Mouse (Mus musculus) embryonic stem cell, embryonic (primary cell): Measurements from ENCODE around the gene Arl5c.

Source experiments
- CTCF ChIA-PET, 4 experiments: fragments of 300-600 bp in 2 of 4; fragments of 350-600 bp in 2 of 4; sonication (Branson Sonifier 250); formaldehyde crosslinking; loops; one replicate each; lab custom pipeline; 2022; ENCODE audit warnings: inconsistent platforms in 2 of 4; lab: Charles Lee
- POLR2A ChIA-PET, 4 experiments: fragments of 300-600 bp in 2 of 4; fragments of 350-600 bp in 2 of 4; sonication (Branson Sonifier 250); formaldehyde crosslinking; loops; one replicate each; lab custom pipeline; 2022; ENCODE audit warnings: antibody characterized with exemption in 4 of 4, inconsistent platforms in 1 of 4; lab: Charles Lee

Gene Arl5c

DNA sequence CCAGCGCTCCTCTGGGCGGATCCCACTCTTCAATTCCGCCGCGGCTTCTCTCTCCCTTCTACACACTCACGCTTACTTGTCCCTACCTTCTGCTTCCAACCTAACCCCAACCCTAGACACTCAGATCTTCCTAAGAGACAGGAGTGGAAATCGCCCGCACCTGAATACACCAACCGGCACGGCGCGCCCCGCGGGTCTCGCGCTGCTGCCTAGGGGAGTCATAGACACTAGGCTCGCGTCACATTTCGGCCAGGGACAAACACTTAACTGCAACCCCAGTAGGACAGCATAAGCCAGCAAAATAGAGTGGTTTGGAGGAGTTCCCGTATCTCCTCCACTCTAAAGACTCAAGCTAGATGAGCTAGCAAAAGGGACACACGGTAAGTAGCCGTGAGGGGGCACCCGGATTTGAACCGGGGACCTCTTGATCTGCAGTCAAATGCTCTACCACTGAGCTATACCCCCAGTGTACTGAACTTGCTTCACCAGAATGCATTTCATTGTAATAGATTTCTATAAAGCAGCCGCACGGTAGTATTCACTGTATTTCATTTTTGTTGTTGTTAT, 7.4 kb downstream of the Arl5c start:
- ChIA-PET POLR2A (interaction anchor here (0.6 to 4.2 kb wide), 61 partner anchors 11 to 286 kb away, joined by 3 to 31 read pairs (median 4); partner anchors contain the start of genes Fbxo47 (in 3 of the 4), Rpl19 (in 3 of the 4), Lasp1 (in 2 of the 4) and Cwc25 (in 1 of the 4)), CTCF (interaction anchor here (0.6 to 5.5 kb wide), 25 partner anchors 14 to 577 kb away, joined by 3 to 35 read pairs (median 4); partner anchors contain the start of genes Fbxo47 (in 1 of the 4) and Pcgf2 (in 1 of the 4))

DNA sequence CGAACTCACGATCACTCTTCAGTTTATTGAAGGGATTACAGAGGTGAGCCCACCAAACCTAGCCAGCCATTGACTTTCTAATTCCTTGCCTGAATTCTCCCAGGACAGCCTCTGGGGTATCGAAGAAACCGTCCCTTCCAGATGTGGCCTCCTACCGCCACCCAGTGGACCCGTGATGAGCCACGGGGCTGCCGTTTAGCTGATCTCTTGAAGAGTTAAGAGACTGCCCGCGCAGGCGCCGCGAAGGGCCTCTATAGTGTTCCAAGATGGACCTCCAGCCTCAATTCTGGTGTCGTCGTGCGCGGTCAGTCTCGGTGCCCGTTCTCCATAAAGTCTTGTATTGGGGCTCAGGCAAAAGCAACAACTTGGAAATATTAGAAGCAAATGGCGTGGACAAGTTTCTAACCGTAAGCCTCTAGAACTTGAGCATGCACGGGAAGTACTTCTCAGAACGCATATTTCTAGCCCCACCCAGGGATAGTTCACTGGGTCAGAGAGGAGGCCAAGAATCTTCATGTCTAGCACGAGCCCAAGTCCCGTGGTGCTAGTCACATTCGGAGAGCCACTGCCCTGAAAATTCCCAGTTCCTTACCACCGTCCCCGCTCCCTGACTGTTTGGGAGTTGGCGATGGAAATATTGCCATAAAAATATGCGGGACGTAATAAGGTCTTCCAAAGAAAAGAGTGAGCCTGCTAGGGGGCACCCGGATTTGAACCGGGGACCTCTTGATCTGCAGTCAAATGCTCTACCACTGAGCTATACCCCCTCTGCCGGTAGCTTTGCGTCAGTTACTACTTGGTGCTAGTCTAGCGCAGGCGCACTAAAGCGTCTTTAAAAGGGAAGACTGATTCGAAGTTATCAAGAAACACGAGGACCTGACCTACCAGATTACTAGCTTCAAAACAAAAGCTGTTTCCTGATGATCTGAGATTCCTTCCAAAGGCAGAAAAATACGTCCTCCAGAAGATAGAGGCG, 8.1 kb downstream of the Arl5c start:
- CTCF ChIA-PET = interaction anchor here (0.6 to 5.5 kb wide), 33 partner anchors 13 to 576 kb away, joined by 3 to 35 read pairs (median 5); partner anchors contain the start of genes Lasp1 (in 1 of the 4) and Pcgf2 (in 1 of the 4)

DNA sequence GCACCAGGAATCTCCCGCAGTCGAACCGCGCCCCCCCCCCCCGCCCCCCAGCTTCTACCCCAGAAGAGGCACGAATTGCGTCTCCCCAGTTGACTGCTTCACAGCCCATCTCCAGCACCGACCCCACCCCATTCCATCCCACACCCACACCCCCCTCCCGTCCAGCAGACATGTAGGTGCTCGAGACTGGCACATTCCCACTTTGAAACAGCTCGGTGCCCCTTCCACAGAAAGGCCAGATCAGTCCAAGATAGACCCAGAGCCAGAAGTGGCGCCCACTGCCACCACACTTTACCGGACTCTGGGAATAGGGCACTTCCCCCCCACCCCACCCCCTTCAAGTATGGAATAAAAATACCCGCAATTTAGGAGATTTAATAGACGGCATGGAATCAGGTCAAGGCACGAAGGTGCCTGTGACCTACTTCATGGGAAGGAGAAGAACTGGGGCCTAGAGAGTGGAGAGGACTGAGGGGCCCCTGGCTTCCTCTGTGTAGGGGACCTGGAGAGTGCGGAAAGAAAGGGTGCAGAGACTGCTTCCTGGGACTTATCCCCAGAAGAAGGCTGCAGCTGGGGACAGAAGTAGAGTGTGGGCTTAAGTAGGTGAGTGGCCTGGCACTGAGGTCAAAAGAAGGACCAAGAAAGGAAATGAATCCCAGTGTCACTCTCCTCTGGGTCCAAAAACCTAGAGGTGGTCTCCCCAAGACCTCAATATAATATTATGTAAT, 9.1 kb downstream of the Arl5c start:
- ChIA-PET CTCF (interaction anchor here (0.6 to 5.5 kb wide), 34 partner anchors 7 to 419 kb away, joined by 3 to 35 read pairs (median 5); partner anchors contain the start of gene Lasp1 (in 1 of the 4)), POLR2A (interaction anchor here in 3 of 4 experiments (0.6 to 4.2 kb wide), 60 partner anchors 8 to 946 kb away, joined by 3 to 31 read pairs (median 4); partner anchors contain the start of genes Fbxo47 (in 3 of the 3), Rpl19 (in 3 of the 3), Arl5c (in 2 of the 3) and Rpl23 (in 2 of the 3))

More for the DNA sequence above, 8.1 kb downstream of the Arl5c start:
- POLR2A ChIA-PET = interaction anchor here (0.5 to 4.2 kb wide), 70 partner anchors 10 to 285 kb away, joined by 3 to 31 read pairs (median 4); partner anchors contain the start of genes Fbxo47 (in 3 of the 4), Rpl19 (in 3 of the 4), Lasp1 (in 2 of the 4) and Cwc25 (in 1 of the 4)

DNA sequence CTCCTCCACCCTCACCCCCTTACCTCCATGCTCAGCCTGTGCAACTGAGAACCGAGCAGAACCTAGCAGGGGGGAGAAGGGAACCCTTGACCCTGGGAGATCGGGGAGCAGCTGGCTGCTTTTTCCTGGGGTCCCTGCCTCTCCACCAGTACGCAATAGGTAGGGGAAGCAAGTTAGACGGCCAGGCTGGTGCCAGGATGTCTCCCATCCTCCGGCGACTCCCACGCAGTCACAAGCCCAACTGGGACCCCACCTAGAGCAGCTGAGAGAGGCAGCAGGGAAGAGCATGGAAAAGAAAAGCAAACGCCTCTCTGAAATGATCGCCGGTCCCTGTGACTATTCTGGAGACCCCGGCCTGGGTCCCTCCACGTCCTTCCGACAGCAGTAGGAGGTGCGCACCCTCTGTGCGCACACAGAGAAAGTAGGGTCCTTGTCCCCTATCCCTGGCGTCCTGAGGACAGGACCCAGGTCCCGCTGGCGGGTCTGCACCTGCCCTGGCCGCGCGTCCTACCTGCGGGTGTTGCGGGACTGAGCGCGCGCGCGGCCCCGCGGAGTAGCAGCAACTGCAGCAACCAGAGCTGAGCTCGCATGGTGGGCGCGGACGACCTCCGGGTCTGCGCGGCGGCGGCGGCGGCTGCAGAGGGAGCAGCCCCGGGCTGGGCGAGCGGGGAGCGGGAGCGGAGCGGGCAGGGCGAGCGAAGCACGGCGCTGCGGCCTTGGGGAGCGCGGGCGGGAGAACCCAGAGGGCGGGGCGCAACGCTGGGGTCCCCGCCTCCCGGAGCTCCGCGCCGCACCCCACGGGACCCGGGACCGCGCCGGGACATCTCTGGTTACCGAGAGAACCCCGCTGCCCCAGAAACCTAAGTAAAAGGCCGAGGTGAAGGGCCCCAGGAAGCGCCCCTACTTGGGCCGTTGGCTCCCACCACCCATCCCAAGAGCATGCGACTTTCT, 10.0 kb downstream of the Arl5c start, which contains the start of gene Plxdc1:
Plxdc1 (minus strand) TSS at position 718 of the 951 bp plus-strand sequence.
- CTCF ChIA-PET = interaction anchor here (0.6 to 5.5 kb wide), 23 partner anchors 8 to 418 kb away, joined by 3 to 35 read pairs (median 5); no protein-coding TSS in a partner anchor
- POLR2A ChIA-PET = interaction anchor here in 3 of 4 experiments (0.6 to 4.2 kb wide), 42 partner anchors 9 to 945 kb away, joined by 3 to 31 read pairs (median 4); partner anchors contain the start of genes Arl5c (in 2 of the 3), Fbxo47 (in 2 of the 3), Rpl23 (in 2 of the 3) and Cacnb1 (in 1 of the 3)

DNA sequence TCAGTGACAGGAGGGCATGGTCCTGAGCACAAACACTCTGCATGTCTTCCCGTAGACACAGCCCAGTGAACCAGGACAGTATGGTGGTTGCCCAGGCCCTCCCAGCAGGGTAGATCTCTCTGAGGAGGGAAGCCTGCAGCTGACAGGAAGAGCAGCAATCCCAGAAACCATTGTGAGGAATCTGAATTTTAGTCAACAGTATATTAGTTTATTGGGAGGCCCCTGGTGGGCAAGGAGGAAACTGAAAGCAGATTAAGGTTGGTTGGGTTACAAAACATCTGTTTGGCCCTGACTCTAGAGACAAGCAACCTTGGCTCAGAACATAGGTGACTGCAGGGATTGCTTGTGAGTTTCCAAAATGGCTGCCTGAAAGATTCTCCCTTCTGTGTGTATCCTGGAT, 12.0 kb downstream of the Arl5c start:
- ChIA-PET CTCF (interaction anchor here in 2 of 4 experiments (0.6 to 5.5 kb wide), 3 partner anchors 47 to 873 kb away, joined by 3 to 35 read pairs (median 5); no protein-coding TSS in a partner anchor), POLR2A (interaction anchor here in 1 of 4 experiments (0.6 to 1.5 kb wide), 3 partner anchors 29 to 196 kb away, joined by 3 to 6 read pairs (median 5); no protein-coding TSS in a partner anchor)

DNA sequence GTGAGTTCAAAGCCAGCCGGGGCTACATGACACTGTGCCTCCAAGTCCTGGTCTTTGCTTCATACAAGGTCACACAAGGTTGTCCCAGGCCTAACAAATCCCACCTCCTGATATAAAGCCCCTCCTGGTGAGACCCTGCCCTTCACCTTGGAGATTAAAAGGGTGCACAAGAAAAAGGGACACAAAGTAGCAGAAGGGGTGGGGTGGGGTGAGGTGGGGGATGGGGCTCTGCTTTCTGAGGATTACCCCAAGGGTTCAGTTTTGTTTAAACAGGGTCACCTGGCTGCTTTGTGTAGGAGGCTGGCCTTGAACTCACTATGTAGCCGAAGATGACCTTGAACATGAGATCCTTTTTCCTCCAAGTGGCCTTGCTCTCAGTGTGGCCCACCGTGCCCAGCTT, 12.5 kb downstream of the Arl5c start:
- ChIA-PET CTCF (interaction anchor here in 2 of 4 experiments (0.6 to 4.0 kb wide), 3 partner anchors 11 to 874 kb away, joined by 3 to 17 read pairs (median 5); no protein-coding TSS in a partner anchor), POLR2A (interaction anchor here in 3 of 4 experiments (0.6 to 2.3 kb wide), 6 partner anchors 10 to 195 kb away, joined by 3 to 14 read pairs (median 4); no protein-coding TSS in a partner anchor)

DNA sequence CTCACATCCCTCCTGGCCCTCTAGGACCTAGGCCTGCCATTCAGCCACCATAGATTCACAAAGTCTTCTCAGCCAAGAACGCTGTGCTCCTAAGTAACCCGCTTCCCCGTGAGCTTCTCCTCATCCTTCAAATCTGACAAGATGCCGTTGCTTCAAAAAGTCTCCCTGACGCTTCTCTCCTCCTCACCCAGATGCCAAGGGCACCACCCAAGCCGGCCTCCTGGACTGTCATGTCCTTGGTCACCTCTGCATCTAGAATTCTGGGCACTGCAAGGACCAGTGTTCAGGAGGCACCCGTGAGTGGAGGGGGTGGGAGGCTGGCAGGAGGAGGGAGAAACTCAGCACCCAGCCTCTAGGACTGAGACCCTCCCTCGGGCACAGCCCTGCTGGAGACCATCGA, 13.3 kb downstream of the Arl5c start:
- CTCF ChIA-PET = interaction anchor here in 2 of 4 experiments (1.0 to 4.0 kb wide), 4 partner anchors 11 to 45 kb away, joined by 3 to 17 read pairs (median 9); no protein-coding TSS in a partner anchor
- POLR2A ChIA-PET = interaction anchor here in 3 of 4 experiments (0.9 to 3.1 kb wide), 10 partner anchors 10 to 201 kb away, joined by 3 to 14 read pairs (median 4); partner anchors contain the start of genes Arl5c (in 1 of the 3) and Rpl23 (in 1 of the 3)

DNA sequence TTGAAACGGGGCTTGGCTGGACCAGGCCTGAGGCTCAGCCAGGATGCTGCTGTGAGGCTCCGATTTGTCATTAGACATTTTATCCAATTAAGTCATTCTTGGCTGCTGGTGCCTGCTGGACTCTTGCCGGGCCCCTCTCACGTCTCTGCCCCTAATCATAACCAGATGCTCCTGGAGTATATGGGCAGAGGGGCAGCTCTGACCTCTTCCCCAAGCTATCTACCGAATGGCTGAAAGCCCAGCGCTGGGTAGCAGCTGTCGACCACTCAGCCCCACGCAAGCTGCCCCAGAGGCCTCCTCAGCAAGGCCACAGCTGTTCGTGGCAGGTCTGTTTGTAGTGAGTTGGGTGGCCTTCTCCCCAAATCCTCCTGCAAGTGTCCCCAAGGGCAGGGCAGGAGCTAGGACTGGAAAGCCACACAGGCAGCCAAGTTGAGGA, 15.4 kb downstream of the Arl5c start:
- CTCF ChIA-PET = interaction anchor here (0.5 to 4.0 kb wide), 13 partner anchors 8 to 284 kb away, joined by 3 to 17 read pairs (median 4); partner anchors contain the start of gene Fbxo47 (in 1 of the 4)
- POLR2A ChIA-PET = interaction anchor here in 3 of 4 experiments (0.8 to 4.7 kb wide), 21 partner anchors 8 to 282 kb away, joined by 3 to 17 read pairs (median 4); partner anchors contain the start of genes Fbxo47 (in 2 of the 3), Fbxl20 (in 1 of the 3) and Rpl23 (in 1 of the 3)

DNA sequence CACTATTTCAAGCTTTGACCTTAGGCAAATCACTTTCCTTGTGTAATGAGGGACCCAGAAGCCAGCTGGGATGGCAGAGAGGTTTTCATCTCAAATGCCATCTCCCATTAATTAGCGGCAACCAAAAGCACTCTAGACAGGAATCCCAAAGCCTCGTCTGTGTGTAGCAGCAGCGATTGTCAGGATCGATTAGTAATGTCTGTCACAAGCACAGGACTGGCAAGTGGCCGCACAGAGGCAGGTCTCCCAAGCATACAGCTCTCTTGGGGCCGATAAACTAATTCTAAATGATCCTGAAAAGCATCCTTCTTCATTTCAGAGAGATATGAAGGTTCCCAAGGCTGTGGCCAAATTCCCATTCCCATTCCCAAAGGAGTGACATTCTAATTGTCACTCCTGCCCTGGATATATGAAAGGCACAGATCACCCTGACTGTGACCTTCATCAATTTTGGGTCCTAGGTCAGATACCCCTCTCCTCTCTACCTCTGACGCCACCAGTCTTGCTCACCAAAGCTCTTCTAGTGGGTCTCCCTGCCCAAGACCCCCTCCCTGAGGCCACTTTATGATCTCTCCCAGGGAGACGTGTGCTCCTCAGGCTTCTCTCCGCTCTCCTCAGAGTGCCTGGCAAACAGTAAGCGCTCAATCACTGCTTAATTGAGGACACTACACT, 16.0 kb downstream of the Arl5c start:
- CTCF ChIA-PET = interaction anchor here (0.5 to 4.0 kb wide), 10 partner anchors 8 to 283 kb away, joined by 3 to 17 read pairs (median 4); partner anchors contain the start of gene Fbxo47 (in 1 of the 4)
- POLR2A ChIA-PET = interaction anchor here in 3 of 4 experiments (0.8 to 4.7 kb wide), 19 partner anchors 8 to 281 kb away, joined by 3 to 17 read pairs (median 4); partner anchors contain the start of genes Fbxo47 (in 2 of the 3), Fbxl20 (in 1 of the 3), Rpl19 (in 1 of the 3) and Rpl23 (in 1 of the 3)

DNA sequence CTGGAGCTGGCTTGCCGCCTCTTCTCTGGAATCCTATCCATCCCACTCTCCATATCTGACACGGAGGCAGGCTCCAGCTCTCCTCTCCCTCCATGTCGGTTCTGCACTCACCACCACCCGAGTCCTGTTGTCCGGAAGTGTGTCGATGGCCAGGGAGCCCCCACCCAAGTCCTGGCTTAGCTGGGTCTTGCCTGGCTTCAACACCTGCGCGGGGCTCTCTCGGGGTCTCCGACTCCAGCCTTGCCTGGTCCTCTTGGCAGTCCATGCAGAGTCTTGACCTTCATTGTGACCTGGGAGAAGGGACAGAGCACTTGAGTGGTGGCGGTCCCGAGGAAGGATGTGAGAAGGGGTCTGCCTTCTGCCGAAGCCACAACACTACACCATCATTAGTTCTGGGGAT, 17.6 kb downstream of the Arl5c start:
- POLR2A ChIA-PET = interaction anchor here in 3 of 4 experiments (0.7 to 4.7 kb wide), 15 partner anchors 10 to 529 kb away, joined by 3 to 17 read pairs (median 3); partner anchors contain the start of gene Fbxo47 (in 1 of the 3)
- CTCF ChIA-PET = interaction anchor here (0.5 to 2.3 kb wide), 7 partner anchors 8 to 79 kb away, joined by 3 to 9 read pairs (median 3); no protein-coding TSS in a partner anchor

DNA sequence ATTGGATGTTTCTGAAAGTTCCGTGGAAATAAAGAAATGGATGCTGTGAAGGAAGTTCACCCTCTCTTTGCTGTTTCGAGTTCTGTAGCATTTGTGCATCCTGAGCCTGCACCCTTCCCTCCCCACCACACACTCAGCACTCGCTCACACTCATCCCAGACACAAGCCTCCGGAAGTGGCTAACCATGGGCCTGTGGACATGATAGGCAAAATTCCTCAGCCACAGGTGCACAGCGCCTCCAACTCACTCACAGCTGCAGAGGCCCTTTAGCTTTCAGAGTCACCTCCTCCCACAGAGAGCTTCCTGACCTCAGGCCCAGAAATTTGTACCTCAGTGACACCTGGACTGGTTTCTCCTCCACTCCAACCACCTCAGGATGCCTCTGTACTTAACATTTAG, 18.2 kb downstream of the Arl5c start:
- ChIA-PET POLR2A (interaction anchor here in 3 of 4 experiments (0.7 to 4.7 kb wide), 16 partner anchors 10 to 199 kb away, joined by 3 to 17 read pairs (median 3); partner anchors contain the start of genes Fbxo47 (in 1 of the 3) and Rpl23 (in 1 of the 3)), CTCF (interaction anchor here in 3 of 4 experiments (0.7 to 2.3 kb wide), 7 partner anchors 7 to 78 kb away, joined by 3 to 9 read pairs (median 3); no protein-coding TSS in a partner anchor)

DNA sequence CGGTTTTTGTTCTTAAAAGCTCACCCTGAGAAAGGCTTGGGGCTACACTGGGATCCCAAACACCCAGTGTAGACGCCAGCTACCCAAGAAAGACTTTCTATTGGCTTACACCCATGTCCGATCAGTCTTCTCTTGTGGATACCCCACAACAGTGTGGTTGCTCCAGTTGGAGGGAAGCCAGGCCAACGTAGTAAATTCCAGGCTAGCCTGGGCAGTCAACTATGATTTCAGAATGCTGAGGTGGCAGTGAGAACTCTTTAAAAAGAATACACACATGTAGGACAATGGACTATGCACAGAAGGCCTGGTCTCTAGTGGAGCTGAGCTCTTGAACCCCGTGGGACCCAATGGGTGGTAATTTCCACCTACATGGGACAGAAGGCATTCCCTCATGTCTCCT, 21.2 kb downstream of the Arl5c start:
- POLR2A ChIA-PET = interaction anchor here in 3 of 4 experiments (0.6 to 2.8 kb wide), 13 partner anchors 9 to 273 kb away, joined by 3 to 14 read pairs (median 4); partner anchors contain the start of genes Lasp1 (in 1 of the 3), Plxdc1 (in 1 of the 3) and Rpl23 (in 1 of the 3)
- CTCF ChIA-PET = interaction anchor here in 3 of 4 experiments (0.6 to 1.6 kb wide), 5 partner anchors 13 to 265 kb away, joined by 3 to 5 read pairs (median 4); no protein-coding TSS in a partner anchor

DNA sequence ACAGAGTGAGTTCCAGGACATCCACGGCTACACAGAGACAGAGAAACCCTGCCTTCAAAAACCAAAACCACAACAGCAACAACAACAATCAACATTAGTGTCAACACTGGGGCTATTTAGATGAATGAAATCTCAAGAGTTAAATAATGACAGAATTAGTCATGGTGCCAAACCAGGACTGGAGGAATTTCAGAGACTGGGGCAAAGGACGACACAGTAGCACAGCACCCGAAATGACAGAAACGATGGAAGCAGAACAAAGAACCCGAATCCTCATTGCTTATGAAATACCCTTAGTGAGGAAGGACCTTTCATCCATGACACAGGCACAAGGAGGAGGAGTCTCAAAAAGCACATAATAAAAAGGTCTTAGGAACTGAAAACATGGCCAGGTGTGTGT, 21.8 kb downstream of the Arl5c start:
- ChIA-PET CTCF (interaction anchor here in 2 of 4 experiments (0.6 to 1.6 kb wide), 3 partner anchors 14 to 264 kb away, joined by 3 to 5 read pairs (median 4); no protein-coding TSS in a partner anchor), POLR2A (interaction anchor here in 2 of 4 experiments (1.1 to 2.8 kb wide), 6 partner anchors 9 to 50 kb away, joined by 3 to 14 read pairs (median 4); partner anchors contain the start of gene Plxdc1 (in 1 of the 2))
